Mouse (Mus musculus) liver, embryonic 11.5 days (tissue): ENCODE data around the gene Msantd2. TPM values are rescaled to one million over a fixed set of nuclear protein-coding genes. Genes with fewer than 3 reads are reported as not detected.

Experiments used
- ATAC-seq: fragments of 200-750 bp; cut with Nextera tagmentation; replicated peaks from 2 replicates; pipeline ENCODE4 v1.8.0; 2017; ENCODE audit warnings: moderate number of reproducible peaks, mild to moderate bottlenecking, moderate TSS enrichment, moderate library complexity; ENCODE audit not compliant: low FRiP score
- DNase-seq: peaks from one replicate; pipeline ENCODE4 v3.0.0-alpha.2; 2017; ENCODE audit warnings: low spot score
- H3K27ac ChIP-seq: fragments of 300-500 bp; sonication (generic); 2 replicates; pipeline ENCODE4 v1.5.1; 2014; ENCODE audit warnings: mild to moderate bottlenecking, low read depth, low read length, control low read depth
- H3K27me3 ChIP-seq: fragments of 300-500 bp; sonication (generic); replicated peaks from 2 replicates; pipeline ENCODE4 v1.6.1; 2014; ENCODE audit warnings: low read length, mixed read lengths; ENCODE audit not compliant: control insufficient read depth, insufficient read depth
- H3K36me3 ChIP-seq: fragments of 300-500 bp; sonication (generic); 2 replicates; pipeline ENCODE4 v1.6.1; 2014; ENCODE audit warnings: mild to moderate bottlenecking, low read length, moderate library complexity, mixed read lengths; ENCODE audit not compliant: control insufficient read depth, insufficient read depth
- H3K4me1 ChIP-seq: fragments of 300-500 bp; sonication (generic); replicated peaks from 2 replicates; pipeline ENCODE4 v1.6.1; 2014; ENCODE audit warnings: low read length, mixed read lengths; ENCODE audit not compliant: control insufficient read depth, insufficient read depth
- H3K4me2 ChIP-seq: fragments of 300-500 bp; sonication (generic); 2 replicates; pipeline ENCODE4 v1.6.1; 2014; ENCODE audit warnings: mild to moderate bottlenecking, control low read depth, moderate library complexity
- H3K4me3 ChIP-seq: fragments of 300-500 bp; sonication (generic); 2 replicates; pipeline ENCODE4 v1.5.1; 2014; ENCODE audit warnings: low read depth, low read length, control low read depth
- H3K9ac ChIP-seq: fragments of 300-500 bp; sonication (generic); 2 replicates; pipeline ENCODE4 v1.6.1; 2014; ENCODE audit warnings: low read depth, low read length, control low read depth
- H3K9me3 ChIP-seq: fragments of 300-500 bp; sonication (generic); 2 replicates; pipeline ENCODE4 v1.6.1; 2016; ENCODE audit warnings: low read length, inconsistent platforms, mixed read lengths; ENCODE audit not compliant: control insufficient read depth
- WGBS: fragments of 180-500 bp; shearing (Covaris S2); extraction: QIAGEN DNeasy Blood & Tissue Kit; methylation state at CpG from one replicate; pipeline ENCODE4 v1.1.7; 2014; 5-methylcytosine and 5-hydroxymethylcytosine counted together
- polyA plus RNA-seq: library from polyadenylated mRNA; unstranded; fragments of >200 nt; fragmentation: Nextera tagmentation; extraction: Ambion mirVana; gene quantifications from 2 replicates; pipeline ENCODE4 v1.2.1, GENCODE M21; 2014

The Msantd2 gene
- polyA plus RNA-seq, 1 experiment from 2014 or later, result 17.7 TPM

DNA sequence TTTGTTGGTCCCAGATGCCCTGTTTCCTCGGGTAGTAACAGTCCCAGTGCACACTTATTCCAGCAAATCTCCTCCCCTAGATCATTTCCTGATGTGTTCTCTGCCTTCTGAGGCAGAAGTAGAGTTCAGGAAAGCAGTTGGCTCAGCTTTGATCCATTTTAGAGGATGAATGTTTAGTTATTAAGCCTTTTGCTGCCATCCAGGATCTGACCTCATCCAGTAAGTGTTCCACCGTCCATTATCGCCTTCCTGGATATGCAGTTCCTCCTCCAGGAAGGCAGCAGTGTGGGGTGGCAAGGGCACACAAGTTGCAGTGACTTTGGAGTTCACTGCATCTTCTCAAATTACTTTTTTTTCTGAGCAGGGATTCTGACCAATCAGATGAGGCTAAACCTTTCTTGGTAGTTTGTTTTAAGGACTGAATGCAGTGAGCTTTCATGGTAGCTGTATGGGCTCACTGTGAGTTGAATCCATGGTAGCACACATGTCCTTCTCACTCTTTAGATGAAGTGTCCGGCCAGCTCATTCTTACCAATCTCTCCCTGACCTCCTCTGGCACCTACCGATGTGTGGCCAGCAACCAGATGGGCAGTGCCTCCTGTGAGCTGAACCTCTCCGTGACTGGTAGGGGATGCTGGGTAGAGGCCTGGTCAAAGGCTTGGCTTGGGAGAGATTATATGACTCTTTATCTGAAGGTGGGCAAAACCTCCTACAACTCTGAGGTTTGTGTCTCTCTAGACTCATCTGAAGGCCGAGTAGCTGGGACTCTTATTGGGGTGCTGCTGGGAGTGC lies 52.9 kb downstream of the Msantd2 start:
- Histone ChIP-seq H3K4me2 (no peak overlapping the region), H3K36me3 (no peaks in the 10 kb centered on the region), H3K4me1 (peaks cover 16% of the 10 kb centered on the region), H3K4me3 (no peak overlapping the region), H3K9me3 (no peaks in the 10 kb centered on the region), H3K9ac (no peak overlapping the region), H3K27me3 (peaks cover 14% of the 10 kb centered on the region), H3K27ac (no peak overlapping the region)
- ATAC-seq (no peak), DNase-seq (no peak)
- 71% methylated on average over 7 of the region's 7 CpGs for WGBS

DNA sequence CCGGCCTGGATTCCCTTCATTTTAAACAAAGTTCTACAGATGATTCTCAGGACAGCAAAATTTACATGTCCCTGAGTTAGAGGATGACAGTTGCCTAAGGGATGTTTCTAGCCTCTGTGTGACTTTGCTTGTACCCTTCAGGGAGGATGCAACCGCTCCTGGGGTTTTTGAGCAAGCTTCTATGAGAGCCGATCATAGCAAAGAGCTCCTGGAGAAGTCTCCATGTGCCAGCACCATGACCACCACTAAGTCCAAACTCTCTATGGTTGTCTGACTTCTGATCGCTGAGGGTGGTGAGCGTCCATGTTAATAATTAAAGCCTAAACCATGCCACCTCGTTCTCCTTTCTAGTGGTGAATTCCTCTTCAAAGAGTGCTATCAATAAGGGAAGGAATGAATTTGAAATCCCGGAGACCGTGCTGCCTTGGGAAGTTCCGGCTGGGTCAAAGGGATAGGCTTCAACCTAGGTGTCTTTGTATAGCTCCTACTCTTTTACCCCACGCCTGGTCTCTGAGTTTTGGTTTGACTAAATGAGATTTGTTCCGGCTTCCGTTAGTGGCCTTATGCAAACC lies 54.8 kb downstream of the Msantd2 start:
- no peaks in the 10 kb centered on the region for H3K36me3 ChIP-seq
- peak overlapping the region; percentile 75 for H3K4me2 ChIP-seq
- H3K9me3 ChIP-seq, result no peaks in the 10 kb centered on the region
- no peak for DNase-seq
- peaks cover 16% of the 10 kb centered on the region for H3K4me1 ChIP-seq
- no peak for ATAC-seq
- no peak overlapping the region for H3K9ac ChIP-seq
- WGBS, result 40% methylated on average over 12 of the region's 12 CpGs
- H3K4me3 ChIP-seq, result peak overlapping the region; percentile 46; the same call in 1 of the 2 replicates
- H3K27ac ChIP-seq, result no peak overlapping the region
- H3K27me3 ChIP-seq, result peaks cover 14% of the 10 kb centered on the region

DNA sequence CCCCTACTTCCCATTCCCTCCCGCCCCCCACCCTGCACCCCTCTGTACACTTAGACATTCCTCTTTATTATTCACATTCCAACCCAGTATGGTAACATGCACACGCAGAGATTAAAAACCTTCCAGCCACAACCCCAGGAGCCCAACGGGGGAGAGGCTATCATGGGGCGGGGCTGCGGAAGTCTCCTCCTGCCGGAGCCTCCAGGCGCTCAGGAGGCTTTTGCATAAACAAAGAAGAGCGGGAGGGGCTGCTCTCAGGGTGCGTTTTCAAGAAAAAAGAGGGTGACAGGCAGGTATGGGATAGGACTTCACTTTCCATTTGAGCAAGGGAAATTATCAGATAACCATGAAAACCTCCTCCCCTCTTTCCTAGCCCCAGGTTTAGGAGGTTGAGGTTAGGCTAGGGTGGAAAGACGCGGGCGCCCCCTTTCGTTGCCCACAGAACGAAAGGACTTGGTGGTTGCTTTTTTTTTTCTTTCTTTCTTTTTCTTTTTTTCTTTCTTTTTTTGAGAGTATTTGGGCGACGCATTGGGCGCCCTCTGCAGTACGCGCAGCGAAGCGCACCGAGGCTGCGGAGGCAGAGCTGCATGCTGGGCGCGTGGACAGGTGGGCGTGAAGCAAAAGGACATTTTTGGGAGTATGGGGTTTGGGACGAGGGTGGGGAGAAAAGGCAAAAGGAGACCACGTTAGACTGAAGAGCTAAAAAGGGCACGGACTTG lies 55.5 kb downstream of the Msantd2 start:
- ATAC-seq (peak; percentile 66), DNase-seq (no peak)
- H3K27ac ChIP-seq, result no peak overlapping the region
- peak overlapping the region; percentile 75 for H3K4me2 ChIP-seq
- no peaks in the 10 kb centered on the region for H3K9me3 ChIP-seq
- WGBS, result 4% methylated on average over 29 of the region's 29 CpGs
- H3K9ac ChIP-seq, result no peak overlapping the region; the same call in 1 of the 2 replicates
- H3K36me3 ChIP-seq, result no peaks in the 10 kb centered on the region
- H3K4me3 ChIP-seq, result peak overlapping the region; percentile 46
- peaks cover 14% of the 10 kb centered on the region for H3K4me1 ChIP-seq
- H3K27me3 ChIP-seq, result peaks cover 18% of the 10 kb centered on the region

DNA sequence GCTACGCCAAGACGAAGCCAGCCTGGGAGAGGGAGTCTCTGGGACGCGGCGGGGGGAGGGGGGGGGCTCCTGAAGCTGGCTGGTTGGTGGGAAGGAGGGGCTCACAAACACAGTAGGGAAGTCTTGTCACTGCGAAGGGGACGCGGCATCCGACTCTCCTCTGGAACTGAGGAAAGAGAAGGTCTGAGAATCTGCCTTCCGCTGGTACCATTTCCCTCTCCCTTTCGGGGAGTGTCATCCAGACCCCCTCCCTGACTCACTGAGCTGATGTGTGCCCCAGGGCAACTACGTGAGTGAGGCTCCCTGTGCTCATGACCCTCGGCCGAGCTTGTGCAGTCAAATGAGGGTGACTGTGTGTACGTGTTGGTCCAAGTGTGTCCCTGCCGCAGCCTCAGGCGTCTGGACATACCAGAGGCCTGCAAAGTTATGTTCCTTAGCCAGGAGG lies 56.1 kb downstream of the Msantd2 start:
- 29% methylated on average over 17 of the region's 17 CpGs for WGBS
- Histone ChIP-seq H3K27ac (no peak overlapping the region), H3K9me3 (no peaks in the 10 kb centered on the region), H3K4me2 (peak overlapping the region; percentile 75), H3K27me3 (peaks cover 22% of the 10 kb centered on the region), H3K36me3 (no peaks in the 10 kb centered on the region), H3K9ac (no peak overlapping the region), H3K4me3 (peak overlapping the region; percentile 46), H3K4me1 (peaks cover 14% of the 10 kb centered on the region)
- no peak for DNase-seq
- peak; percentile 25; the same call in 1 of the 2 replicates for ATAC-seq

DNA sequence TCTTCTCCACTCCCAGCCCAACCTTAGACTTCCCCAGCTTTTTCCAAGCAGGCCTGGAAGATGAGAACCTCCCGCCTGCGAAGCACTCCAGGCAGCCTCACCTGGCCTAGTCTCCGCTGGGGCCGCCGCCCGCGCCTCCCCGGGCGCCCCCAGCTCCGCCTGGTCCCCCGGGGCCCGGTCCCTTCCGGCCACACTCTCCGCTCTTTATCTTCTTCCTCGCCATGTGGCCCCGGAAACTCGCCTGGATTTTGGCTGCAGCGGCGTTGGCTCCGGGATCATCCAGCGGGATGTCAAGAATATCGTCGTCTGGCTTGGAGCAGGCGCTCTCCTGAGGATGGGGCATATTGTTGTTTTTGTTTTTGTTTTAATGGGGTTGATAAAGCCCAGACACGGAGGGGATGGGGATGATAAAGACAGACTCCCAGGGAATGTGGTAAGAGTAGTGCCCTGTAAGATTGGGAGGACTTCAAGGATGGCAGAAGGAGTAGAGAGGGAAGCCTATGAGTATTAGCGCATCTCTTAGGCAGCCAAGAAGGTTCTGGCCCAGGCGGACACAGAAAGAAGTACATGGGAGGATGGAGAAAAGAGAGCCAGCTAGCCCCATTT lies 56.8 kb downstream of the Msantd2 start:
- Histone ChIP-seq H3K4me1 (peaks cover 16% of the 10 kb centered on the region), H3K9me3 (no peaks in the 10 kb centered on the region), H3K4me2 (peak overlapping the region; percentile 13), H3K27ac (no peak overlapping the region), H3K9ac (no peak overlapping the region), H3K27me3 (peaks cover 29% of the 10 kb centered on the region), H3K36me3 (no peaks in the 10 kb centered on the region), H3K4me3 (no peak overlapping the region)
- no peak for ATAC-seq
- DNase-seq, result no peak
- WGBS, result 45% methylated on average over 27 of the region's 27 CpGs

DNA sequence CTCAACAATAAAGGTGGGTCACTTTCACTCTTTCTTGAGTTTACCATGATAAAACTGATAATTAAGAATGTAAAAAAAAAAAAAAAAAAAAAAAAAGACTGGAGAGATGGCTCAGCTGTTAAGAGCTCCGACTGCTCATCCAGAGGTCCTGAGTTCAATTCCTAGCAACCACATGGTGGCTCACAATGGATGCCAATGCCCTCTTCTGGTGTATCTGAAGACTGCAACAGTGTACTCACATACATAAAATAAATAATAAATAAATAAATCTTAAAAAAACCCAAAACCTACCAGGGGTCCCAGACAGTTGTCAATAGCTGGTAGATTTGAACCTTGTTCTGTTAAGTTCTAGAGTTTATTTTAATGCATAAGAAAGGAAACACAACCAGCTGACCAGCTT lies 57.8 kb downstream of the Msantd2 start:
- no peak overlapping the region for H3K9ac ChIP-seq
- no peaks in the 10 kb centered on the region for H3K36me3 ChIP-seq
- H3K9me3 ChIP-seq, result no peaks in the 10 kb centered on the region
- 76% methylated on average over 1 of the region's 1 CpGs for WGBS
- H3K4me1 ChIP-seq, result peaks cover 21% of the 10 kb centered on the region
- no peak for DNase-seq
- no peak overlapping the region for H3K4me2 ChIP-seq
- H3K27me3 ChIP-seq, result peaks cover 39% of the 10 kb centered on the region
- no peak for ATAC-seq
- no peak overlapping the region for H3K4me3 ChIP-seq
- H3K27ac ChIP-seq, result no peak overlapping the region

DNA sequence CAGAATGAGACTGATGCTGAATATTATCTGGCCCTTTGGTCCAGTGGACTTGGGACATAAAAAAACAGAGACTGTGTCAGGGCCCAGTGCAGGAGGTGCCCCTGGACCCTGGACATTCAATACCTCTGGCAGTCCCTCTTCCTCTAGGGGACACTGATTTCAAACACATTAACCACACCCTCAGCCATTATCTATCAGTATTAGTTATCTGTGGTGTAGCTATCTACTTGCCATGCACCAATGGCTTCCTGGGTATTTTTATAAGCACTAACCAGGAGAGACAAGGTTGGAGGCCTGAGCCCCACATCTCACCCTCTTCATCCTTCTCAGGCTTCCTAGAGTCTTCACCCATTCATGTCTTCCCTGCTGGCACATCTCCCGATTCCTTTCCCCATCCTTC lies 61.3 kb downstream of the Msantd2 start:
- H3K9me3 ChIP-seq, result no peaks in the 10 kb centered on the region
- ATAC-seq (no peak), DNase-seq (no peak)
- H3K9ac ChIP-seq, result no peak overlapping the region
- no peak overlapping the region for H3K27ac ChIP-seq
- peaks cover 38% of the 10 kb centered on the region for H3K27me3 ChIP-seq
- WGBS, result 48% methylated on average over 1 of the region's 1 CpGs
- no peak overlapping the region for H3K4me2 ChIP-seq
- H3K4me3 ChIP-seq, result no peak overlapping the region
- peaks cover 36% of the 10 kb centered on the region for H3K4me1 ChIP-seq
- H3K36me3 ChIP-seq, result no peaks in the 10 kb centered on the region

DNA sequence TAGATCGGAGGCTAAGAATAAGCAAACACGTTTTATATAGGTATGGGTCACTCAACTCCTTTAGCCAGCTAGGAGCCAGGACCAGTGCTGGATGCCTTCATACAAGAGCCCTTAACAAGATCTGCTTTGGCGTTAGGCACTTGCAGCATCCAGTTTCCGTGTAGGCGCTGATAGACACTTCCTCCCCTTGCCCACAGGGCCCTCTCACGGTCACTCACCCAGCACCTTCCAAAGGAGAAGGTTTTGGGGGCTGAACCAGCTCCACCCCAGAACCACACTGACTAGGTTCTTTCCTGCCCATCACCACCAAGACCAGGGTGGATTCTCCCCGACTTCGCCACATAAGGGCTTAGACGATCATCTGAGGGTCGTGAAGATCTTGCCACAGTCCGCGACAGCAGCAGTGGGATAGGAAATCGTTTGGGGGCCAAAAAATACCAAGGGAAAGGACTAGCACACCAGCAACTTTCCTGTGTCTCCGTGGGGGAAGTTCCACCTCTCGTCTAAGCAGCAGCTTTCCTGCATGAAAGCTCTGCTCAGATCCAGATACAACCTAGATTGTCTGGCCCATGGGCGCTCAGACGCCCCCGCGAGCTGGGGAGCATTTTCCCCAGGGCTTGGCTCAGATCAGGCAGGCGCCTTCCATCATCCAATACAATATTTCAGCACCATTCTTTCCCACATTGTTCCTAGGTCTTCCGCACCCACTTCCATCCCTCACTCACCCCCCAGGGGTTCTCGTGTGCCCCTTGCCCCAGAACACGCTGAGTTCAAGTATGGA lies 62.8 kb downstream of the Msantd2 start:
- Histone ChIP-seq H3K27ac (no peak overlapping the region), H3K4me1 (peaks cover 34% of the 10 kb centered on the region), H3K4me2 (peak overlapping the region; percentile 72), H3K4me3 (peak overlapping the region; percentile 47), H3K9me3 (no peaks in the 10 kb centered on the region), H3K9ac (peak overlapping the region; percentile 4; the same call in 1 of the 2 replicates), H3K27me3 (peaks cover 27% of the 10 kb centered on the region), H3K36me3 (no peaks in the 10 kb centered on the region)
- WGBS, result 3% methylated on average over 23 of the region's 23 CpGs
- ATAC-seq (0 out of 2 replicates have a peak, but pooled peaks have one; percentile 3), DNase-seq (no peak)
